In the genomic region with DNA sequence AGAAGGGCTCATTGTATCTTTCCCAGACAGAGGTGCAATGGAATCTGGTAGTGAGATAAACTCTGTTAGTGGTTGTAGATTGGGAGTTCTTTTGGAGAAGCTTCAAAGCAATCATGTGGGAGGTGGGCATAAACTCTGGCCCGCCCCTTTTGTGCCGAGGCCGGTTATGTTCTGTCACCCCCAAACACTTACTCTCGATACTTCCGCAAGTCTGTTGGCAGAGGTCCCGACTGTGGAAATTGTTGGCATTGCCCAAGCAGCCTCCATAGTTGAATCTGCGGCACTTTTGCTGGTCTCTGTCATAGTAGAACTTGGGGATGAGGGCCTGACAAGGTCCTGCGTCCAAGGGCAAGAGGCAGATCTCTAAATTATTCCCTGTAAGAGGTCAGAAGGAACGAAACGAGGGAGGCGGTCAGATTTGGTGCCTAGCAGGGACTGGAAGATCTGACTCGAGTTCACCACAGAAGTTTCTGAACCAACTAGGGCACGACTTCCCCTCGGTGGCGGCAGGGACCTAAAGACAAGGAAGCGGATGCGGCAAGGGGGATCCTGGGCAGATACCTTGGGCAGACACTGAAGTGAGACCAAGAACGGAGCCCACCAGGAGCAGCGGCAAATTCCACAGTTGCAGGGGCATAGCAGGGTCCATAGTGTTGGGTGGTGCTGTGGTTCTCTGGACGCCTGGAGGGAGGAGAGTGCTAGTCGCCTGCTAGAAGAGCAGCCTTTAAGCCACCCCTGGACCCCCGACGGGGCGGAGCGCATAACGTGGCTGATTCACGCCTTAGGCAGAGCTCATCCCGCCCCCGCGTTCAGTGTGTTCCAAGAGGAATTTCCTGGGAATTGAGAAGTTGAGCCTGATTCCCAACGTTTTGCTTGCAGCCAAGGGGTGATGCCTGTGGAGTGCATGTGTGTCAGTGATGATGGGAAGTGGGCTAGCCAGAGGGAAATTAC, we compare ENCODE assay signal across 10 mouse cellular contexts. TPM values are rescaled to one million over a fixed set of nuclear protein-coding genes. Genes with fewer than 3 reads are reported as not detected.
DNase-seq lines count a peak whose midpoint lies in the region; ATAC-seq and TF ChIP-seq lines count a peak whose summit lies in the region.
"Had no signal": no experiment of that assay in that cellular context is flagged by ENCODE, and none has a peak within 500 bp of the region (broad histone marks: within the 10 kb centered on the region; RNA-seq: fewer than 3 reads in every experiment).

No protein-coding gene starts in this region.

- no peak overlapping the region for H3K27ac ChIP-seq in forebrain, embryonic 15.5 days (replicated peaks)
- no peak overlapping the region for H3K27ac ChIP-seq in small intestine, adult 2 months (ENCODE audit: insufficient read depth, low read depth, low read length)

- H3K4me2 ChIP-seq in forebrain, embryonic 15.5 days (replicated peaks): peak overlapping the region; percentile 33

- peak; percentile 13 for DNase-seq in 3134 (ENCODE audit: extremely low read depth, insufficient read length, low spot score)
- DNase-seq in adrenal gland, adult 18-20 months (ENCODE audit: low spot score in 2 of 2): peak; percentile 4 to 28
- DNase-seq in heart, postnatal 36 days: peak; percentile 44 to 54
- DNase-seq in left cerebral cortex, postnatal 4 days: peak; percentile 6
- no peak for DNase-seq in thymus, postnatal 25 days

- H3K9me3 ChIP-seq in forebrain, embryonic 15.5 days: no peaks in the 10 kb centered on the region

- H3K9ac ChIP-seq in forebrain, embryonic 15.5 days (replicated peaks): no peak overlapping the region

- no peaks in the 10 kb centered on the region for H3K4me1 ChIP-seq in forebrain, embryonic 15.5 days
- H3K4me1 ChIP-seq in small intestine, adult 2 months (ENCODE audit: control insufficient read depth, insufficient read depth, insufficient read length, low read length): peaks cover 3% of the 10 kb centered on the region; the same call in 1 of the 2 replicates

- TF ChIP-seq POLR2A in small intestine, adult 2 months (IDR thresholded peaks at IDR 0.05; ENCODE audit: low read depth, low read length): no peak

- no peaks in the 10 kb centered on the region for H3K27me3 ChIP-seq in forebrain, embryonic 15.5 days
- no peaks in the 10 kb centered on the region for H3K27me3 ChIP-seq in small intestine, adult 2 months (ENCODE audit: control insufficient read depth, insufficient read depth, low read length)

- no peak for ATAC-seq in forebrain, embryonic 15.5 days (replicated peaks)
- peak; percentile 93 for ATAC-seq in megakaryocyte, adult 5-6 weeks (ENCODE audit: poor library complexity, severe bottlenecking)

- no peak overlapping the region for H3K4me3 ChIP-seq in forebrain, embryonic 15.5 days
- peak overlapping the region; percentile 47 for H3K4me3 ChIP-seq in small intestine, adult 2 months (ENCODE audit: low read depth, low read length)

- H3K36me3 ChIP-seq in forebrain, embryonic 15.5 days: no peaks in the 10 kb centered on the region
- no peaks in the 10 kb centered on the region for H3K36me3 ChIP-seq in small intestine, adult 2 months (ENCODE audit: control insufficient read depth, insufficient read depth, low read length)

- WGBS in forebrain, embryonic 15.5 days: 29% methylated on average over 31 of the region's 31 CpGs
- 40% methylated on average over 31 of the region's 31 CpGs for WGBS in small intestine, adult 2 months

- no peak for TF ChIP-seq CTCF in small intestine, adult 2 months (IDR thresholded peaks at IDR 0.05; ENCODE audit: extremely low read depth, insufficient read length, insufficient replicate concordance, low read depth, low read length)

- intact Hi-C loops in heart, postnatal 36 days (cut with DNase I): loop anchor here (2.0 kb wide), 1 partner anchor 33 kb away; no protein-coding TSS in a partner anchor
- intact Hi-C loops in left cerebral cortex, postnatal 4 days (cut with DNase I): no loop called here

RNA-seq across cellular contexts. Expression of a gene that starts 20.8 kb away (rescaled TPM):
- 1 to 10 TPM in 1 of 2 experiments, under 1 TPM in 1; 0.96 to 2.0 TPM for total RNA-seq in adrenal gland, adult 18-20 months (2021)
- 0.19 and 0.25 TPM in 2 replicates for polyA plus RNA-seq in forebrain, embryonic 15.5 days (2015; fragmentation: Nextera tagmentation; extraction: Ambion mirVana)
- 1 to 10 TPM in 1 of 2 experiments, under 1 TPM in 1; 0.95 to 1.4 TPM for total RNA-seq in heart, postnatal 36 days (2021)
- total RNA-seq in left cerebral cortex, postnatal 4 days (2021): not detected
- not detected in 2 replicates for total RNA-seq in megakaryocyte, adult 5-6 weeks (2015)
- total RNA-seq in megakaryocyte, adult 5-6 weeks (2017): 0.33 TPM in 1 of 2 replicates, not detected in the other
- 0.23 and 0.39 TPM in 2 replicates for polyA plus RNA-seq in small intestine, adult 2 months (2012; rRNA removed)

RNA-seq across cellular contexts. Expression of a gene that starts 25.6 kb away (rescaled TPM):
- total RNA-seq in adrenal gland, adult 18-20 months (2021): not detected
- polyA plus RNA-seq in forebrain, embryonic 15.5 days (2015; fragmentation: Nextera tagmentation; extraction: Ambion mirVana): not detected in 2 replicates
- total RNA-seq in heart, postnatal 36 days (2021): not detected
- total RNA-seq in left cerebral cortex, postnatal 4 days (2021): not detected
- total RNA-seq in megakaryocyte, adult 5-6 weeks (2015): not detected in 2 replicates
- total RNA-seq in megakaryocyte, adult 5-6 weeks (2017): not detected in 2 replicates
- not detected in 2 replicates for polyA plus RNA-seq in small intestine, adult 2 months (2012; rRNA removed)
- total RNA-seq: adrenal gland, postnatal 4 days; layer of hippocampus, postnatal 25 days had no signal

RNA-seq across cellular contexts. Expression of a gene that starts 35.8 kb away (rescaled TPM):
- 10 to 100 TPM; 26.5 to 41.6 TPM for total RNA-seq in adrenal gland, adult 18-20 months (2021)
- polyA plus RNA-seq in forebrain, embryonic 15.5 days (2015; fragmentation: Nextera tagmentation; extraction: Ambion mirVana): 21.5 and 21.7 TPM in 2 replicates
- total RNA-seq in heart, postnatal 36 days (2021): 10 to 100 TPM; 64.8 to 69.5 TPM
- 1 to 10 TPM; 8.2 to 9.3 TPM for total RNA-seq in left cerebral cortex, postnatal 4 days (2021)
- 1.3 and 2.5 TPM in 2 replicates for total RNA-seq in megakaryocyte, adult 5-6 weeks (2015)
- total RNA-seq in megakaryocyte, adult 5-6 weeks (2017): 1.5 TPM in 1 of 2 replicates, not detected in the other
- polyA plus RNA-seq in small intestine, adult 2 months (2012; rRNA removed): 3.7 and 14.6 TPM in 2 replicates
